In genomic region chr19:30549044-30549853, GRCm38 (mm10) we compare ENCODE assay signal across 8 mouse cellular contexts. TPM values are rescaled to one million over a fixed set of nuclear protein-coding genes. Genes with fewer than 3 reads are reported as not detected.
DNase-seq lines count a peak whose midpoint lies in the region; ATAC-seq and TF ChIP-seq lines count a peak whose summit lies in the region.
"Had no signal": no experiment of that assay in that cellular context is flagged by ENCODE, and none has a peak within 500 bp of the region (broad histone marks: within the 10 kb centered on the region; RNA-seq: fewer than 3 reads in every experiment).

Gene Dkk1 (minus strand): TSS chr19:30549665.

- peak; percentile 26 for DNase-seq in thymus, postnatal 4 days
- no peak for DNase-seq in thymus, postnatal 0 days (ENCODE audit: low spot score)
- peak; percentile 77 for DNase-seq in forebrain, embryonic 14.5 days (ENCODE audit: low spot score)
- DNase-seq in kidney, adult 9 months, result peak; percentile 19
- DNase-seq in lung, postnatal 25 days (ENCODE audit: low spot score), result peak; percentile 0
- DNase-seq in gastrocnemius, postnatal 14 days, result no peak

- H3K9me3 ChIP-seq in forebrain, embryonic 14.5 days (replicated peaks; ENCODE audit: control insufficient read depth, low read length), result no peaks in the 10 kb centered on the region

- H3K27me3 ChIP-seq in forebrain, embryonic 14.5 days (replicated peaks; ENCODE audit: control insufficient read depth, insufficient read depth, low read length), result peaks cover 46% of the 10 kb centered on the region
- peaks cover 2% of the 10 kb centered on the region; the same call in 1 of the 2 replicates for H3K27me3 ChIP-seq in testis, adult 2 months (ENCODE audit: control insufficient read depth, insufficient read depth, low read length)

- H3K9ac ChIP-seq in forebrain, embryonic 14.5 days (ENCODE audit: low read length), result peak within 1 kb of the TSS; percentile 26; the same call in 1 of the 2 replicates

- no peak within 1 kb of the TSS for H3K27ac ChIP-seq in forebrain, embryonic 14.5 days (ENCODE audit: low read depth, low read length)
- no peak within 1 kb of the TSS for H3K27ac ChIP-seq in testis, adult 2 months (ENCODE audit: control insufficient read depth, insufficient read depth, low read depth, low read length)

- peak; percentile 73 for ATAC-seq in forebrain, embryonic 14.5 days

- no peak for TF ChIP-seq CTCF in testis, adult 2 months (IDR thresholded peaks at IDR 0.05; ENCODE audit: control insufficient read depth, insufficient read depth, insufficient replicate concordance, low read depth, low read length)

- intact Hi-C loops in gastrocnemius, postnatal 14 days (cut with DNase I; ENCODE audit: low total_unique reads), result no loop called here

- peak within 1 kb of the TSS; percentile 31 for H3K4me3 ChIP-seq in forebrain, embryonic 14.5 days (ENCODE audit: low read depth, low read length)
- peak within 1 kb of the TSS; percentile 4 for H3K4me3 ChIP-seq in testis, adult 2 months (ENCODE audit: control insufficient read depth, low read depth, low read length)
- H3K4me3 ChIP-seq: myocyte had no signal

- no peak for TF ChIP-seq POLR2A in testis, adult 2 months (IDR thresholded peaks at IDR 0.05; ENCODE audit: control insufficient read depth, low read depth, low read length)

- under 1% methylated on average over 26 of the region's 26 CpGs for WGBS in forebrain, embryonic 14.5 days

- H3K4me1 ChIP-seq in forebrain, embryonic 14.5 days (ENCODE audit: control insufficient read depth, insufficient read depth, low read length), result peaks cover 15% of the 10 kb centered on the region
- H3K4me1 ChIP-seq in testis, adult 2 months (ENCODE audit: control insufficient read depth, insufficient read depth, low read length), result peaks cover 6% of the 10 kb centered on the region

- H3K36me3 ChIP-seq in forebrain, embryonic 14.5 days (ENCODE audit: control insufficient read depth, insufficient read depth, low read length), result no peaks in the 10 kb centered on the region
- no peaks in the 10 kb centered on the region for H3K36me3 ChIP-seq in testis, adult 2 months (ENCODE audit: control insufficient read depth, insufficient read depth, low read length)

- peak within 1 kb of the TSS; percentile 61 for H3K4me2 ChIP-seq in forebrain, embryonic 14.5 days (ENCODE audit: low read length)

RNA-seq across cellular contexts. Expression of gene Dkk1, which starts in this region (rescaled TPM):
- polyA plus RNA-seq in thymus, postnatal 0 days (2015; fragmentation: Nextera tagmentation; extraction: Ambion mirVana), result 0.13 and 0.19 TPM in 2 replicates
- 0.43 and 0.46 TPM in 2 replicates for polyA plus RNA-seq in forebrain, embryonic 14.5 days (2014; fragmentation: Nextera tagmentation; extraction: Ambion mirVana)
- not detected in 2 replicates for polyA plus RNA-seq in testis, adult 2 months (2012; rRNA removed)
- not detected for total RNA-seq in gastrocnemius, postnatal 14 days (2021)
- polyA plus RNA-seq: myocyte had no signal

Comparison
In these comparisons a context has a peak if more than half of its experiments do, and no peak if none do; other contexts are left out.
1. DNase-seq: peak in thymus, postnatal 4 days (single experiment), kidney, adult 9 months (single experiment) and lung, postnatal 25 days (single experiment); none in thymus, postnatal 0 days (single experiment) and gastrocnemius, postnatal 14 days (single experiment).
2. Peak in DNase-seq, ATAC-seq, H3K4me3 ChIP-seq, H3K9ac ChIP-seq and H3K4me2 ChIP-seq in forebrain, embryonic 14.5 days; RNA of the gene not detected or under 1 TPM.